Mouse (Mus musculus): Measurements from ENCODE around the gene C1qtnf2. TPM values are rescaled to one million over a fixed set of nuclear protein-coding genes. Genes with fewer than 3 reads are reported as not detected.

The C1qtnf2 gene
- polyA plus RNA-seq, 1 experiment from 2014 or later, result 3.6 TPM

Other genes starting within 250 kb of the C1qtnf2 start
- 36.1 and 40.3 TPM in 2 replicates for gene Pttg1, start 48.0 kb upstream of the C1qtnf2 start, polyA plus RNA-seq (2014; fragmentation: Nextera tagmentation; extraction: Ambion mirVana)
- 64.2 and 65.2 TPM in 2 replicates for gene Slu7, start 40.5 kb upstream of the C1qtnf2 start, polyA plus RNA-seq (2014; fragmentation: Nextera tagmentation; extraction: Ambion mirVana)
- 9.5 and 14.5 TPM in 2 replicates for gene Ccnjl, start 54.5 kb downstream of the C1qtnf2 start, polyA plus RNA-seq (2014; fragmentation: Nextera tagmentation; extraction: Ambion mirVana)
- gene 4933415A04Rik, start 112.8 kb downstream of the C1qtnf2 start, polyA plus RNA-seq (2014; fragmentation: Nextera tagmentation; extraction: Ambion mirVana), result 3.8 and 4.4 TPM in 2 replicates
- not detected in 2 replicates for gene Fabp6, start 127.3 kb downstream of the C1qtnf2 start, polyA plus RNA-seq (2014; fragmentation: Nextera tagmentation; extraction: Ambion mirVana)
- gene Pwwp2a, start 207.7 kb downstream of the C1qtnf2 start, polyA plus RNA-seq (2014; fragmentation: Nextera tagmentation; extraction: Ambion mirVana), result 41.7 and 45.2 TPM in 2 replicates

Measured in neural tube, embryonic 14.5 days (tissue).